Mouse (Mus musculus): ENCODE results near the gene Vrk1.

The Vrk1 gene

DNA sequence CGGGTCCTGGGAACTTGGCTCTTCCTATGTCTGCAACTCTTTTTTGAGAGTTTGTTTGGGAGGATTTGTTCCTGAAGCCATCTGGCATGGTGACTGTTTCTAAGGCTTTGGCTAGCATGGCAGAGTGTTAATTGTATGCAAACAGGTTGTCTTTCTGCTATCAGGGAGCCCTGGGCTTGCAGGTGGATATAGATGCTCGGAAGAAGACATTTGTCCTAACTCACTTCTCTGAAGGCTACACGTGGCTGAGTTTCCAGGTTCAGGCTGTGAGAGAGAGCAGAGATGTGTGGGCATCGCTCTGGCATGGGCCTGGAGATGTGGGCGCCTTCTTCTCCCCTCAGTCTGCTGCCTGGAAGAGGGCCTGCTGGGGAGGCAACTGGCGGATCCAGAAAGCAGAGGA lies 27.4 kb upstream of the Vrk1 start:
- no peak for TF ChIP-seq GATA4 (IDR thresholded peaks at IDR 0.05; ENCODE audit: insufficient replicate concordance, low read length)

- TF ChIP-seq GATA4 (IDR thresholded peaks at IDR 0.05; ENCODE audit: insufficient replicate concordance, low read length), result no peak
Observed at GRCm38 (mm10) chr12:105983499-105983898, 26.5 kb upstream of the Vrk1 start.

DNA sequence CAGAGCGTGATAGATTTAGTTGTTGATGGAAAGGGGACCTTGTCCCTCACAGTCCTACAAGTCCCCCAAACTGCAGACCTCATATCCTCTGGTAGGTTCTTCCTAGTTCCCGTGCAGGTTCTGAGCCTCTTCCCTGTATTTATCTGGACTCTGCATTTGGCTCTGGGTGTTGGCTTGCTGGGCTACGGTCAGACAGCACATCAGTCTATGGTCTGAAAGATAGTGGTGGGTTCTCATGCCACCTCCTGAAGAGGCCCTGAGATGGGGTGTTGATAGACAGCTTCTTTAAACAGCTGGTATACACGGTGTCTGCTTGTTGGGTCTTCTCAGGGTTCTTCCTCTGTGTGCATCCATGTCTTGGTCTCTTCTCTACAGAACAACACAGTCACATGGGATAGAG lies 21.6 kb upstream of the Vrk1 start:
- TF ChIP-seq GATA4 (IDR thresholded peaks at IDR 0.05; ENCODE audit: insufficient replicate concordance, low read length), result no peak

- no peak for TF ChIP-seq GATA4 (IDR thresholded peaks at IDR 0.05; ENCODE audit: insufficient replicate concordance, low read length)
Observed at GRCm38 (mm10) chr12:105992756-105993155, 17.3 kb upstream of the Vrk1 start.

- TF ChIP-seq GATA4 (IDR thresholded peaks at IDR 0.05; ENCODE audit: insufficient replicate concordance, low read length), result no peak
Observed at GRCm38 (mm10) chr12:105993356-105993755, 16.7 kb upstream of the Vrk1 start.

DNA sequence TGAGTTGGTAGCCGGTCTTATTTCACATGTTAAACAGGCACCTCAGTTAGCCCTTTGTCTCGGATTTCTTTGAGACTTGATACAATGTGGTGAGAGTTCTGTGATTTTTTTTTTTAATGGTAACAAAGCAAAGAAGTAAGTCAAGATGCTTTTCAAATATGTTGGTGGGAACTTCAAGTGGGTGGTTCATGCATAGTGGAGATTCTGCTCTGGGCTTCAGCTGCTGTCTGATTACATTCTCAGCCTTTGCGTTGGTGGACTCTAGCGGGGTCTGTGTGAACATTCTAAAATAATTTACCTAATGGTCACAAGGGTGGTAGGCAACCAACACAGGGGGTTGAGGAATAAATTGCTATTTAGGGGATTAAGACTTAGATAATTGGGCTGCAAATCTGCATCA lies 14.1 kb upstream of the Vrk1 start:
- TF ChIP-seq GATA4 (IDR thresholded peaks at IDR 0.05; ENCODE audit: insufficient replicate concordance, low read length), result no peak

- no peak for TF ChIP-seq GATA4 (IDR thresholded peaks at IDR 0.05; ENCODE audit: insufficient replicate concordance, low read length)
Observed at GRCm38 (mm10) chr12:105997028-105997786, 12.8 kb upstream of the Vrk1 start.

GRCm38 (mm10) chr12:106001775-106002174 lies 8.3 kb upstream of the Vrk1 start:
- no peak for TF ChIP-seq GATA4 (IDR thresholded peaks at IDR 0.05; ENCODE audit: insufficient replicate concordance, low read length)

DNA sequence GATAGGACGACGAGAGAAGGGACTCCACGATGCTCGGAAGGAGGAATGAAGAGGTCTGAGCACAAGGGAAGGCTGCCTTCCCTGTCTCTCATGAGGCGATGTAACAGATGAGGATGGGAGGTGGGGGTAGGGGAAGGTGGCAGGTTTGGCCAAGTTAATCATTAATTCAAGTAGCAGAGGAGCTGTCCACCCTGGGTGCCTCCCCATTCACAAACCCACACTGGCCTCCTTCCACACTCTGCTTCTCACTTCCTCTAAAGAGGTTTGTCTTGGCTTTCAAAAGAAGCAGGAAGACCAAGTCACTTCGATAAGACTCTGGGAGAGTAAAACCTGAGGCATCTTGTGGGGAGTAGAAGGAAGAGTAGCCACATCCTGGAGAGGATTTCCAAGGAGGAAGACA lies 5.3 kb upstream of the Vrk1 start:
- TF ChIP-seq GATA4 (IDR thresholded peaks at IDR 0.05; ENCODE audit: insufficient replicate concordance, low read length), result no peak

GRCm38 (mm10) chr12:106006218-106006617 lies 3.8 kb upstream of the Vrk1 start:
- no peak for TF ChIP-seq GATA4 (IDR thresholded peaks at IDR 0.05; ENCODE audit: insufficient replicate concordance, low read length)

- TF ChIP-seq GATA4 (IDR thresholded peaks at IDR 0.05; ENCODE audit: insufficient replicate concordance, low read length), result no peak
Observed at GRCm38 (mm10) chr12:106008348-106009050, 1.5 kb upstream of the Vrk1 start.

DNA sequence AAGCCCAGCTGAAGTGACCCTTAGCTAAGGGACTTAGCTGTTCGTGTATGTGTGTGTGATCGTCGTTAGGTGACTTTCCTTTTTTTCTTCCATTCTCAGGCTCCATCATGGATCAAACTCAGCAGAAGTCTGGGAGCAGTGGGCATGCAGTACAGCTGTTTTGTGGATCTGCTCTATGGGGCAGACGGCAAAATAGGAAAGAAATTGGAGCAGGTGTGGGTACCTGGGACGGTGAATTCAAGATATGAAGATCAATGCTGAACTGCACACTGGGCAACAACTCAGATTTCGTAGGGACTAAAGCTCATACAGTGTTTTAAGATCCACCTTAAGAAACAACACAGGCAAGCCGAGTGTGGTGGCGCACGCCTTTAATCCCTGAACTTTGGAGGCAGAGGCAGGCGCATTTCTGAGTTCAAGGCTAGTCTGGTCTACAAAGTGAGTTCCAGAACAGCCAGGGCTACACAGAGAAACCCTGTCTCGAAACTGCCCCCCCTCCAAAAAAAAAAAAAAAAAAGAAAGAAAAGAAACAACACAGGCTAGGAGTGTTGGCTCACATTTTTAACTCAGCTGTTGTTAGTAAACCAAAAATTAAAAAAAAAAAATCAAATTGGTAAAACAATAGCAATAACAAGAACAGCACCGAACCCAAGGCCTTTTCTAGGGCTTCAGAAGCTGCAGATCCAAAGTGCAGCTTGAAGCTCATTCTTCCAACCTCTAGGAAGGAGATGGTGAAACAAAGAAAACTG lies 732 bp upstream of the Vrk1 start:
- no peak for TF ChIP-seq GATA4 (IDR thresholded peaks at IDR 0.05; ENCODE audit: insufficient replicate concordance, low read length)

DNA sequence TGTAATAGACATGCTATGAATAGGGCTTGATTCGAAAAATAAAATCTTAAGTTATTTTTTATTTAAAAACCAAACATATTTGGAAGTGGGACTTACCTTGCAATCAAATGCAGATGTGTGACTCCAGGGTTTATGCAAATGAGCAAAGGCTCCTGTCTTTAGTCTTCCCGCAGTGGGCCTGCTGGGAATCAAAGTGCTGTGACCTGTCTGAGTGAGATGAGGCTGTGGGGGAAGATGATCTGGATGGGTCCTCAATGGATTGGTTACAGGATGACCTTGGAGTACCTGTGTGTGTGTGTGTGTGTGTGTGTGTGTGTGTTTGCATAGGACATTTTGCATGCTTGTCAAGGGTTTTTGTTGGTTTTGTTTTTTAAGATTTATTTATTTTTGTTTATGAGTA lies 2.1 kb downstream of the Vrk1 start:
- TF ChIP-seq GATA4 (IDR thresholded peaks at IDR 0.05; ENCODE audit: insufficient replicate concordance, low read length), result no peak

DNA sequence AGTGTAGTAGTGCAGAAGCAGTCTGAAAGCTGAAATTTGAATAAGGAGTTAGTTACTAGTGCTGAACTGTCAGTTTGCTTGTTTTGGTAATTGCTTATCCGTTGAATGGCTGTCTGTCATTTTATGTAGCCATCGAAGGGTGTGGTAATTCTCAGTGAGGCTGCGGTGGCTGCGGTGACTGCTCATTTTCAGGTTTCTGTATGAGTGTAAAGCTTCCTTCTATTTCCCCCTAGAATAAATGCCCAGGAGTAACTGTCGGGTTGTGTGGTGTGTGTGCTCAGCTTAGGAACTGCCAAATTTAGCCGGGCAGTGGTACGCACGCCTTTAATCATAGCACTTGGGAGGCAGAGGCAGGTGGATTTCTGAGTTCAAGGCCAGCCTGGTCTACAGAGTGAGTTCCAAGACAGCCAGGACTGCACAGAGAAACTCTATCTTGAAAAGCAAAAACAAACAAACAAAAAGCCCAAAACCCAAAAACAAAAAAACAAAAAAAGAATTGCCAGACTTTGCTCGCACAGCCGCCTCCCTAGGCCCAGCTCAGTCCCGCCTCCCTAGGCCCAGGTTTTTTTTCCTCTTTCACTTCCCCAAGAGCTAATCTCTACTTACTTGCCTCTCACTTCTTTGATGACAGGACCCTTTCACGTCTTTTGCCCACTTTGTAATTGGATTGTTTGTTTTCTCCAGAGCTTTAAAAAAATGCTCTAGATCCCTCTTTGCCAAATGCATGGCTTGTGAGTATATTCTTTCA lies 6.4 kb downstream of the Vrk1 start:
- no peak for TF ChIP-seq GATA4 (IDR thresholded peaks at IDR 0.05; ENCODE audit: insufficient replicate concordance, low read length)

DNA sequence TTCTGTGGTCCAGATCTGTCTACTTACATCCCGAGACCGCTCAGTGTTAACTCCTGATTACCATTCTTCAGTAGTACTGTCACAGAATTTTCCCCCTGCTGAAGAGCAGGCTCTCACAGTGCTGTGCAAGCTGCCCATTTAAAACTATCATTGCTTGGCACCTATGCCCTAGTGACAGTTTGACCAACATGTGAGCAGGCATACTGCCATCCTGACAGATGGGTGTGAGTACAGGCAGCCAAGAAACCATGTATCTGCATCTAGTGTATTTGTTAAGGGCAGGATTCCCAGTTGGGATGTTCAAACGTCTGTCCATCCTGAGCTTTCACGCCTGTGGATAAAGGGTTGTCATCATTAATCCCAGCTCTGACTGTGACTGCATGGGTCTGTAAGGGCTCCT lies 10.0 kb downstream of the Vrk1 start:
- no peak for TF ChIP-seq GATA4 (IDR thresholded peaks at IDR 0.05; ENCODE audit: insufficient replicate concordance, low read length)

All from liver, adult (tissue).